Mouse (Mus musculus) kidney, postnatal 14 days (tissue): ENCODE measurements at regions not wholly inside any gene's neighbourhood (a gene's known extent, or its start where the extent isn't known, plus 50 kb on each side); places are given as distances from the start of the nearest gene placed in this dataset.
"Not testable (repeated sequence)": the region's sequence is repeated elsewhere in the genome, so short reads cannot be mapped to it uniquely, and the experiment has no call there.

Experiments
- DNase-seq: peaks from one replicate; pipeline ENCODE4 v3.0.0; 2022; ENCODE audit warnings: mixed read lengths

GRCm38 (mm10) chr14:53991390-53991789, 262.5 kb downstream of the Dad1 start:
- no peak for DNase-seq

GRCm38 (mm10) chr14:53980771-53981170, 273.1 kb downstream of the Dad1 start:
- no peak for DNase-seq

GRCm38 (mm10) chr14:53961426-53961825, 292.5 kb downstream of the Dad1 start:
- not testable (repeated sequence) for DNase-seq

- no peak for DNase-seq
Measured at GRCm38 (mm10) chr14:53960779-53961178, 293.1 kb downstream of the Dad1 start.

- DNase-seq = peak; percentile 76
Measured at GRCm38 (mm10) chr14:53935791-53936231, 318.1 kb downstream of the Dad1 start.

GRCm38 (mm10) chr14:53935336-53935735, 318.6 kb downstream of the Dad1 start:
- DNase-seq = peak; percentile 70

- DNase-seq = no peak
Measured at GRCm38 (mm10) chr14:53910871-53911270, 343.0 kb downstream of the Dad1 start.

- no peak for DNase-seq
Measured at GRCm38 (mm10) chr14:53904578-53904977, 349.3 kb downstream of the Dad1 start.

GRCm38 (mm10) chr14:53901103-53901502, 352.8 kb downstream of the Dad1 start:
- DNase-seq = no peak

- peak; percentile 1 for DNase-seq
Measured at GRCm38 (mm10) chr14:53881304-53881703, 372.6 kb downstream of the Dad1 start.

GRCm38 (mm10) chr14:53876581-53876980, 377.3 kb downstream of the Dad1 start:
- no peak for DNase-seq

- DNase-seq = no peak
Measured at GRCm38 (mm10) chr14:53875736-53876135, 378.2 kb downstream of the Dad1 start.

GRCm38 (mm10) chr14:53847049-53847448, 406.9 kb downstream of the Dad1 start:
- no peak for DNase-seq

GRCm38 (mm10) chr14:53845646-53846045, 408.3 kb downstream of the Dad1 start:
- no peak for DNase-seq

GRCm38 (mm10) chr14:53832553-53832952, 421.4 kb downstream of the Dad1 start:
- DNase-seq = no peak

- DNase-seq = no peak
Measured at GRCm38 (mm10) chr14:53831651-53832050, 422.3 kb downstream of the Dad1 start.

- DNase-seq = no peak
Measured at GRCm38 (mm10) chr14:53830717-53831116, 423.2 kb downstream of the Dad1 start.

GRCm38 (mm10) chr14:53826782-53827181, 427.1 kb downstream of the Dad1 start:
- DNase-seq = no peak

- DNase-seq = peak; percentile 53
Measured at GRCm38 (mm10) chr14:53806231-53806630, 447.7 kb downstream of the Dad1 start.

GRCm38 (mm10) chr14:53803698-53804620, 449.9 kb downstream of the Dad1 start:
- peak; percentile 69 for DNase-seq

GRCm38 (mm10) chr14:53802547-53802946, 451.4 kb downstream of the Dad1 start:
- DNase-seq = no peak

- no peak for DNase-seq
Measured at GRCm38 (mm10) chr14:53800508-53801136, 453.3 kb downstream of the Dad1 start.

- not testable (repeated sequence) for DNase-seq
Measured at GRCm38 (mm10) chr14:53795160-53795559, 458.7 kb downstream of the Dad1 start.

- no peak for DNase-seq
Measured at GRCm38 (mm10) chr14:53794527-53794926, 459.4 kb downstream of the Dad1 start.
